Mouse (Mus musculus) stomach, embryonic 15.5 days (tissue): Measurements from ENCODE around the gene Gsn. TPM values are rescaled to one million over a fixed set of nuclear protein-coding genes. Genes with fewer than 3 reads are reported as not detected.

Experiments
- ATAC-seq: fragments of 200-750 bp; cut with Nextera tagmentation; 2 replicates; pipeline ENCODE4 v1.8.0; 2017; ENCODE audit warnings: low read depth, moderate number of reproducible peaks, moderate TSS enrichment; ENCODE audit not compliant: insufficient read depth, low FRiP score
- H3K27ac ChIP-seq: fragments of 300-500 bp; sonication (generic); 2 replicates; pipeline ENCODE4 v1.5.1; 2015; ENCODE audit warnings: mild to moderate bottlenecking, inconsistent platforms
- H3K27me3 ChIP-seq: fragments of 300-500 bp; sonication (generic); replicated peaks from 2 replicates; pipeline ENCODE4 v1.6.1; 2015; ENCODE audit warnings: inconsistent platforms
- H3K36me3 ChIP-seq: fragments of 300-500 bp; sonication (generic); 2 replicates; pipeline ENCODE4 v1.6.1; 2015; ENCODE audit warnings: inconsistent platforms
- H3K4me1 ChIP-seq: fragments of 300-500 bp; sonication (generic); 2 replicates; pipeline ENCODE4 v1.6.1; 2015; ENCODE audit warnings: inconsistent platforms
- H3K4me2 ChIP-seq: fragments of 300-500 bp; sonication (generic); 2 replicates; pipeline ENCODE4 v1.6.1; 2015; ENCODE audit warnings: mild to moderate bottlenecking, inconsistent platforms
- H3K4me3 ChIP-seq: fragments of 300-500 bp; sonication (generic); replicated peaks from 2 replicates; pipeline ENCODE4 v1.5.1; 2015; ENCODE audit warnings: inconsistent platforms
- H3K9ac ChIP-seq: fragments of 300-500 bp; sonication (generic); 2 replicates; pipeline ENCODE4 v1.6.1; 2015; ENCODE audit warnings: inconsistent platforms
- H3K9me3 ChIP-seq: fragments of 300-500 bp; sonication (generic); 2 replicates; pipeline ENCODE4 v1.6.1; 2016; ENCODE audit warnings: inconsistent platforms
- WGBS: fragments of 180-500 bp; shearing (Covaris S2); methylation state at CpG from one replicate; pipeline ENCODE4 v1.1.7; 2015; 5-methylcytosine and 5-hydroxymethylcytosine counted together
- polyA plus RNA-seq: library from polyadenylated mRNA; unstranded; fragments of >200 nt; fragmentation: Nextera tagmentation; extraction: Ambion mirVana; gene quantifications from 2 replicates; pipeline ENCODE4 v1.2.1, GENCODE M21; 2015

Gene Gsn
- polyA plus RNA-seq, 1 experiment from 2014 or later, result 253 TPM

DNA sequence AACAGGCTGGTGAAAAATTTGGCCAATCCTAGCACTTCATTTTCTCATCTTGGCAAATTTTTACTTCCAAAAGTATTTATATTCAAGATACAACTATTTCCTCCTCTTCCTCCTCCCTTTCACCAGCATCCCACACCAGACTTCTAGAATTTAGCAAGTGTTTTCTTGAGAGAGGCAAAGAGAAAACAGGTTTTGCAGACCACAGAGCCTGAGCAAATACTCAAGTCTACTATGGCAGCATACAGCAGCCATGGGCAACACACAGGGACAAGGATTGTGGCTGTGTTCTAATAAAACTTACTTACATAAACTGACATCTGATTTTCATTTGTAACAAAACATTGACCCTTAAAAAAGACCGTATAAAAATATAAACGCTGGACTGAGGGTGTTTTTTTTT lies 75.0 kb downstream of the Gsn start:
- WGBS, result 67% methylated on average over 2 of the region's 2 CpGs
- Histone ChIP-seq H3K9me3 (no peaks in the 10 kb centered on the region), H3K27me3 (no peaks in the 10 kb centered on the region), H3K4me3 (no peak overlapping the region), H3K4me1 (peaks cover 4% of the 10 kb centered on the region), H3K9ac (no peak overlapping the region), H3K36me3 (no peaks in the 10 kb centered on the region), H3K4me2 (no peak overlapping the region), H3K27ac (no peak overlapping the region)
- ATAC-seq, result no peak

DNA sequence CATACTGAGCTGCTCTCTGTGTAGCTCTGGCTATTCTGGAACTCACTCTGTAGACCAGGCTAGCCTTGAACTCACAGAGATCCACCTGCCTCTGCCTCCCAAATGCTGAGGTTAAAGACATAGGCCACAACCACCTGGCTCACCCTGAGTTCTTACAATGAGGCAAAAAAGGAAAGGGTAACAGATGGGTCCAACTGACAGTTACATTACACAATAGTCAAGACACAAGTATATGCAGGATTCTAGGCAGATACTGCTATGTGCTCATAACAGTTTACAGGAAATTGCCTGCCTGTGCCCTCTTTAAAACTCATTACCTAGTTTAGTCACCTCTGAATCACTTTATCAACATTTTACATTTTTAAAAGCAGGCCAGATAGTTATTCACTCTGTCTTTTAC lies 77.5 kb downstream of the Gsn start:
- Histone ChIP-seq H3K36me3 (no peaks in the 10 kb centered on the region), H3K4me2 (0 out of 2 replicates have a peak overlapping the region, but pooled peaks have one; percentile 20), H3K4me1 (peaks cover 12% of the 10 kb centered on the region), H3K9ac (no peak overlapping the region), H3K4me3 (no peak overlapping the region), H3K27me3 (no peaks in the 10 kb centered on the region), H3K27ac (no peak overlapping the region), H3K9me3 (no peaks in the 10 kb centered on the region)
- no peak for ATAC-seq

- H3K9me3 ChIP-seq, result no peaks in the 10 kb centered on the region
- peak overlapping the region; percentile 95; the same call in 1 of the 2 replicates for H3K27ac ChIP-seq
- peak overlapping the region; percentile 1; the same call in 1 of the 2 replicates for H3K9ac ChIP-seq
- H3K27me3 ChIP-seq, result no peaks in the 10 kb centered on the region
- peak overlapping the region; percentile 95 for H3K4me2 ChIP-seq
- peak overlapping the region; percentile 84 for H3K4me3 ChIP-seq
- no peaks in the 10 kb centered on the region for H3K36me3 ChIP-seq
- ATAC-seq, result no peak
- 6% methylated on average over 7 of the region's 7 CpGs for WGBS
- H3K4me1 ChIP-seq, result peaks cover 12% of the 10 kb centered on the region
These were observed 79.4 kb downstream of the Gsn start for GRCm38 (mm10) chr2:35335620-35336019.

- no peaks in the 10 kb centered on the region for H3K36me3 ChIP-seq
- H3K4me3 ChIP-seq, result peak within 1 kb of the TSS; percentile 84
- under 1% methylated on average over 45 of the region's 45 CpGs for WGBS
- peak within 1 kb of the TSS; percentile 95 for H3K4me2 ChIP-seq
- peak within 1 kb of the TSS; percentile 85 for H3K9ac ChIP-seq
- no peaks in the 10 kb centered on the region for H3K27me3 ChIP-seq
- no peaks in the 10 kb centered on the region for H3K9me3 ChIP-seq
- H3K27ac ChIP-seq, result peak within 1 kb of the TSS; percentile 95
- peak; percentile 96 for ATAC-seq
- H3K4me1 ChIP-seq, result peaks cover 12% of the 10 kb centered on the region
These were observed 80.5 kb downstream of the Gsn start, which contains the start of gene Stom for GRCm38 (mm10) chr2:35336388-35337280. Gene Stom, minus strand, starts transcription at chr2:35336976.

DNA sequence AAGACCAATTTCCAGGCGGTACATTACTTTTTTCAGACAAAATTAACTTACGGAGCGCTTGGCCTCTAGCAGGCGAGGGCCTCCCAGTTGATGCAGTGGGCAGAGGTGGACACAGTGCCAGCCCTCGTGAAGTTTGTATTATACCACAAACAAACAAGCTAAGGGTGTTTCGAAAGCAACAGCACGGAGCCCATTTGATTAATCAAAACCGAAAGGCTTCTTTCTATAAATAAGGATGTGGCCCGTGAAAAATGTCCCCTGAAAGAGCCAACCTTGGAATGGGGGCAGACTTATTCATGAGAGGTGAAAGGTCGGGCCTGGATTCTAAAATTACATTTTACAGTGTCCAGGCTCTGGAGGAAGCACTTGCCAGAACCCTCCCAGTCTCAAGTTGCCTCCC lies 81.2 kb downstream of the Gsn start:
- no peak for ATAC-seq
- 46% methylated on average over 10 of the region's 10 CpGs for WGBS
- Histone ChIP-seq H3K27ac (peak overlapping the region; percentile 95), H3K4me1 (peaks cover 12% of the 10 kb centered on the region), H3K27me3 (no peaks in the 10 kb centered on the region), H3K4me2 (peak overlapping the region; percentile 95), H3K9me3 (no peaks in the 10 kb centered on the region), H3K36me3 (no peaks in the 10 kb centered on the region), H3K9ac (no peak overlapping the region), H3K4me3 (peak overlapping the region; percentile 84)

- H3K4me3 ChIP-seq, result no peak overlapping the region
- no peak overlapping the region for H3K9ac ChIP-seq
- no peaks in the 10 kb centered on the region for H3K36me3 ChIP-seq
- H3K27ac ChIP-seq, result peak overlapping the region; percentile 53
- ATAC-seq, result no peak
- no peaks in the 10 kb centered on the region for H3K9me3 ChIP-seq
- 49% methylated on average over 1 of the region's 1 CpGs for WGBS
- H3K4me1 ChIP-seq, result peaks cover 12% of the 10 kb centered on the region
- no peak overlapping the region for H3K4me2 ChIP-seq
- no peaks in the 10 kb centered on the region for H3K27me3 ChIP-seq
These were observed 81.9 kb downstream of the Gsn start for GRCm38 (mm10) chr2:35338036-35338435.

DNA sequence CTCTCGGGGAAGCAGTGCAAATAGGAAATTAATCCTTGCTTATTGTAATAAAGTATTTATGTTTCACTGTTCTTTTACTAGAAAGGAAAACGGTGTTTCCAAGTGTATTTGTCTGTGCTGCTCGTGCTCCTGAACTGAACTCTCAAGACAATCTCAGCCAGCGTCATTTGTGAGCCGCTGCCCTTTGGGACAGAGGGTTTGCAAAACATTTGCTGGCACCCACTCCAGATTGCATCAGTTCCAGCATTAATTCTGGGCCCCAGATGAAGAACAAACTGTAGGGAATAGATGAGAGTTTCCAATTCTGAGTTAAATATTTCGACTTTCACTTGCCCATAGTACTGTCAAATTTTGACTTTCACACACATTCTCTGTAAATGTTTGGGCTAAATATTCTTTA lies 82.5 kb downstream of the Gsn start:
- Histone ChIP-seq H3K36me3 (no peaks in the 10 kb centered on the region), H3K4me1 (peaks cover 12% of the 10 kb centered on the region), H3K9ac (no peak overlapping the region), H3K4me3 (no peak overlapping the region), H3K9me3 (no peaks in the 10 kb centered on the region), H3K4me2 (no peak overlapping the region), H3K27ac (peak overlapping the region; percentile 53; the same call in 1 of the 2 replicates), H3K27me3 (no peaks in the 10 kb centered on the region)
- no peak for ATAC-seq
- 48% methylated on average over 6 of the region's 6 CpGs for WGBS

DNA sequence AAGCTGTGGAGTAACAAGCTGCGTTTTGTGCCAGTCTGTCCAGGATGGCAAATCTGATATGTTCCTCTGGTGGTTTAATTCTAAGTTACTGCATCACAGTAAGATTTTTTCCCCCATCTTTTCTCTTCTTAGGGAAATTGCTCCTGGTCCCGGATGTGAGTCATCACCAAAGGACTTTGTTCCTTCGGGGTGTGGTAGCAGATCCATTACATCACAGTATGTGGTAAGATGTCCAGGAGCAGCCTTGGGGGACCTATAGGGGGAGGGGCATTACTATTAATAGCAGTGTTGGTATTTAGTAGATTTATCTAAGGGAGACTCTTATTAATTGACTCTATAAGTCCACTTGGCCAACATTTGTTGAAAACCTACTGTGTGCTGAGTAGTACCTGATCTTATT lies 86.4 kb downstream of the Gsn start:
- no peaks in the 10 kb centered on the region for H3K36me3 ChIP-seq
- ATAC-seq, result no peak
- no peaks in the 10 kb centered on the region for H3K4me1 ChIP-seq
- no peak overlapping the region for H3K9ac ChIP-seq
- H3K4me2 ChIP-seq, result no peak overlapping the region
- H3K27ac ChIP-seq, result no peak overlapping the region
- H3K27me3 ChIP-seq, result no peaks in the 10 kb centered on the region
- H3K9me3 ChIP-seq, result no peaks in the 10 kb centered on the region
- WGBS, result 63% methylated on average over 3 of the region's 3 CpGs
- no peak overlapping the region for H3K4me3 ChIP-seq

- no peak for ATAC-seq
- 53% methylated on average over 2 of the region's 2 CpGs for WGBS
These were observed 89.8 kb downstream of the Gsn start for GRCm38 (mm10) chr2:35345984-35346383.

GRCm38 (mm10) chr2:35349184-35349583 lies 93.0 kb downstream of the Gsn start:
- no peak overlapping the region for H3K9ac ChIP-seq
- no peak overlapping the region for H3K4me3 ChIP-seq
- H3K36me3 ChIP-seq, result no peaks in the 10 kb centered on the region
- no peak overlapping the region for H3K27ac ChIP-seq
- 0 out of 2 replicates have a peak, but pooled peaks have one; percentile 47 for ATAC-seq
- no peaks in the 10 kb centered on the region for H3K9me3 ChIP-seq
- H3K4me2 ChIP-seq, result no peak overlapping the region
- H3K27me3 ChIP-seq, result no peaks in the 10 kb centered on the region
- 48% methylated on average over 5 of the region's 5 CpGs for WGBS
- H3K4me1 ChIP-seq, result no peaks in the 10 kb centered on the region

More at GRCm38 (mm10) chr2:35345984-35346383, 89.8 kb downstream of the Gsn start:
- Histone ChIP-seq H3K9me3 (no peaks in the 10 kb centered on the region), H3K27me3 (no peaks in the 10 kb centered on the region), H3K4me1 (no peaks in the 10 kb centered on the region), H3K4me3 (no peak overlapping the region), H3K36me3 (no peaks in the 10 kb centered on the region), H3K27ac (no peak overlapping the region), H3K9ac (no peak overlapping the region), H3K4me2 (no peak overlapping the region)
